Mouse (Mus musculus): Measurements from ENCODE around the gene Lrp5. TPM values are rescaled to one million over a fixed set of nuclear protein-coding genes. Genes with fewer than 3 reads are reported as not detected.

Lrp5 gene
- polyA plus RNA-seq, 1 experiment from 2014 or later = 1.8 TPM

- H3K9me3 ChIP-seq (ENCODE audit: control insufficient read depth, low read length) = no peaks in the 10 kb centered on the region
- peak overlapping the region; percentile 26 for H3K4me3 ChIP-seq (replicated peaks; ENCODE audit: low read length)
- DNase-seq (ENCODE audit: low spot score) (peak; percentile 72), ATAC-seq (ENCODE audit: low FRiP score) (peak; percentile 72; the same call in 1 of the 2 replicates)
- WGBS = 43% methylated on average over 19 of the region's 19 CpGs
- peak overlapping the region; percentile 65 for H3K4me2 ChIP-seq (replicated peaks)
- H3K36me3 ChIP-seq (replicated peaks; ENCODE audit: control insufficient read depth, insufficient read depth) = peaks cover 45% of the 10 kb centered on the region
- no peaks in the 10 kb centered on the region for H3K27me3 ChIP-seq (ENCODE audit: control insufficient read depth, insufficient read depth, low read length)
- peaks cover 7% of the 10 kb centered on the region for H3K4me1 ChIP-seq (replicated peaks; ENCODE audit: control insufficient read depth, insufficient read depth, low read length)
- H3K9ac ChIP-seq = peak overlapping the region; percentile 29; the same call in 1 of the 2 replicates
- H3K27ac ChIP-seq = no peak overlapping the region
These were observed 32.4 kb upstream of the Lrp5 start for GRCm38 (mm10) chr19:3718481-3719361.

DNA sequence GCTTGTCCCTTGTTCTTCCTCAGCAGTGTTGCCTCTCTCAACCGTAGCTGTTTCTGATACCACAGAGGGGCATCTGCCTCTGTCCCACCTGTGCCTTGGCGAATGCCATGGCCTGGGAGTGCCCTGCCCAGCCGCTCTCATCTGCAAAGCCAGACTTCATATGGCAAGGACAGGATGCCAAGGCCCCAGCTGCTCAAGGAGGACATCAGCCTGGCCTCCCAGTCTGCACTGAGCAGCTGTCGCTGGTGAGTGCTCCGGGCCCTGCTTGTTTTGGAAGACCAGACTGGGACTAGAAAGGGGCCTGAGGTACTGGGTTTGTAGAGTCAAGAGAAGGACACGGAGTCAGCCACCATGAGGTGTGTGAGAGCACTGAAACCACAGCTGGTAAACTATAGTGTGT, 28.0 kb upstream of the Lrp5 start:
- Histone ChIP-seq H3K9ac (no peak overlapping the region), H3K9me3 (ENCODE audit: control insufficient read depth, low read length) (no peaks in the 10 kb centered on the region), H3K36me3 (replicated peaks; ENCODE audit: control insufficient read depth, insufficient read depth) (peaks cover 51% of the 10 kb centered on the region), H3K4me1 (replicated peaks; ENCODE audit: control insufficient read depth, insufficient read depth, low read length) (peaks cover 15% of the 10 kb centered on the region), H3K27ac (no peak overlapping the region), H3K4me2 (replicated peaks) (no peak overlapping the region), H3K27me3 (ENCODE audit: control insufficient read depth, insufficient read depth, low read length) (no peaks in the 10 kb centered on the region), H3K4me3 (replicated peaks; ENCODE audit: low read length) (no peak overlapping the region)
- no peak for ATAC-seq (ENCODE audit: low FRiP score)
- 86% methylated on average over 6 of the region's 6 CpGs for WGBS
- DNase-seq (ENCODE audit: low spot score) = no peak

DNA sequence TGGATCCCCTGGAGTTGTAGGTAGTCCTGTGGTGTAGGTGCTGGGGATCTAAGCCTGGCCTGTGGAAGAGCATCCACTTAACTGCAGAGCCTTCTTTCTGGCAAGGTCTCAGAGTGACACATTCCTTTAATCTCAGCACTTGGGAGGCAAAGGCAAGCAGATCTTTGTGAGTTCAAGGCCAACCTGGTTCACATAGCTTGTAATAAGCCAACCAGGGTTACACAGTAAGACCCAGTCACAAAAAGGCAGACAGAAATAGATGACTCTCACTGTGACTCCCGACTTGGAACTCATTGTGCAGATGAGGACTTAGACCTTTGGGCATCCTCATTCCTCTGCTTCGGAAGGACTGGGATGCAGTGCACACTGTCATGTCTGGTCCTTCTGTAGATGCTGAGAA, 24.1 kb upstream of the Lrp5 start:
- Histone ChIP-seq H3K36me3 (replicated peaks; ENCODE audit: control insufficient read depth, insufficient read depth) (peaks cover 18% of the 10 kb centered on the region), H3K27me3 (ENCODE audit: control insufficient read depth, insufficient read depth, low read length) (no peaks in the 10 kb centered on the region), H3K9me3 (ENCODE audit: control insufficient read depth, low read length) (no peaks in the 10 kb centered on the region), H3K27ac (no peak overlapping the region), H3K4me2 (replicated peaks) (no peak overlapping the region), H3K4me3 (replicated peaks; ENCODE audit: low read length) (no peak overlapping the region), H3K4me1 (replicated peaks; ENCODE audit: control insufficient read depth, insufficient read depth, low read length) (peaks cover 25% of the 10 kb centered on the region), H3K9ac (no peak overlapping the region)
- 94% methylated on average over 2 of the region's 2 CpGs for WGBS
- ATAC-seq (ENCODE audit: low FRiP score) (no peak), DNase-seq (ENCODE audit: low spot score) (no peak)

DNA sequence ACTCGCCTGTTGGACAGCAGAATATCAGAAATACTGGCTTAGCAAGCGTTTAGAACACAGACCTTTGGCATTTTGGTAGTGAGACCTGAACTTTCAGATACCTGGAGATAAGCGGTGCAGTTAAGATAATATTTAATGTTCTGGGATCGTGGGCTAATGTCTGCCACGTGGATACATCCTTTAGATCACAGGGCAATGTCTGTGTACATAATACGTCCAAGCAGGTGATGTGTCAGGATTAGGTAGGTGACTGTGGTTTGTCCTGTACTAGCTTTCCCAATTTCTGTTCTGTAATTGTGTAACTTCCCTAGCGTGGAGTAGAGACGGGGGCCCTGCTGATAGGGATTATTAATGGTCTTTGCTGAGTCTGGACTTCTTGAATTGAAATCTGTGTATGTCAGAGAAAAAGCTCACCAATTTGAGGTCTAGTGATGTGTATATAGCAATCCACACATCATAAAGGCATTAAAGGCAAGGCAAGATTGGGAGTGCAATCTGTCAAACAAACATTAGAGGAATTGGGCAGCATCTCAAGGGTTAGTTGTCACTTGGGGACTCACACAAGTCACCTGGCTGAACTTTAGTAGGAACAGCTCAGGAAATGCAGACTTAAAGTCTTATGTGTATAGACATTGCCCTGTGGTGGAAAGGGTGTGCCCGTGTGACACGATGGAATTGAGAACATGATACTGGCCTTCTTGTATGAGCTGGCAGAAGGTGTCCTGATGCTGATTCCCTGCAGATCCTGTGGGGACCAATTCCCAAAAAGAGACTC, 22.8 kb upstream of the Lrp5 start:
- peak overlapping the region; percentile 59 for H3K4me3 ChIP-seq (replicated peaks; ENCODE audit: low read length)
- H3K27me3 ChIP-seq (ENCODE audit: control insufficient read depth, insufficient read depth, low read length) = no peaks in the 10 kb centered on the region
- H3K36me3 ChIP-seq (replicated peaks; ENCODE audit: control insufficient read depth, insufficient read depth) = peaks cover 8% of the 10 kb centered on the region; the same call in 1 of the 2 replicates
- no peak for DNase-seq (ENCODE audit: low spot score)
- H3K4me1 ChIP-seq (replicated peaks; ENCODE audit: control insufficient read depth, insufficient read depth, low read length) = peaks cover 25% of the 10 kb centered on the region
- H3K4me2 ChIP-seq (replicated peaks) = peak overlapping the region; percentile 52
- no peak for ATAC-seq (ENCODE audit: low FRiP score)
- WGBS = 40% methylated on average over 10 of the region's 10 CpGs
- no peak overlapping the region for H3K27ac ChIP-seq
- H3K9ac ChIP-seq = peak overlapping the region; percentile 77
- H3K9me3 ChIP-seq (ENCODE audit: control insufficient read depth, low read length) = no peaks in the 10 kb centered on the region

DNA sequence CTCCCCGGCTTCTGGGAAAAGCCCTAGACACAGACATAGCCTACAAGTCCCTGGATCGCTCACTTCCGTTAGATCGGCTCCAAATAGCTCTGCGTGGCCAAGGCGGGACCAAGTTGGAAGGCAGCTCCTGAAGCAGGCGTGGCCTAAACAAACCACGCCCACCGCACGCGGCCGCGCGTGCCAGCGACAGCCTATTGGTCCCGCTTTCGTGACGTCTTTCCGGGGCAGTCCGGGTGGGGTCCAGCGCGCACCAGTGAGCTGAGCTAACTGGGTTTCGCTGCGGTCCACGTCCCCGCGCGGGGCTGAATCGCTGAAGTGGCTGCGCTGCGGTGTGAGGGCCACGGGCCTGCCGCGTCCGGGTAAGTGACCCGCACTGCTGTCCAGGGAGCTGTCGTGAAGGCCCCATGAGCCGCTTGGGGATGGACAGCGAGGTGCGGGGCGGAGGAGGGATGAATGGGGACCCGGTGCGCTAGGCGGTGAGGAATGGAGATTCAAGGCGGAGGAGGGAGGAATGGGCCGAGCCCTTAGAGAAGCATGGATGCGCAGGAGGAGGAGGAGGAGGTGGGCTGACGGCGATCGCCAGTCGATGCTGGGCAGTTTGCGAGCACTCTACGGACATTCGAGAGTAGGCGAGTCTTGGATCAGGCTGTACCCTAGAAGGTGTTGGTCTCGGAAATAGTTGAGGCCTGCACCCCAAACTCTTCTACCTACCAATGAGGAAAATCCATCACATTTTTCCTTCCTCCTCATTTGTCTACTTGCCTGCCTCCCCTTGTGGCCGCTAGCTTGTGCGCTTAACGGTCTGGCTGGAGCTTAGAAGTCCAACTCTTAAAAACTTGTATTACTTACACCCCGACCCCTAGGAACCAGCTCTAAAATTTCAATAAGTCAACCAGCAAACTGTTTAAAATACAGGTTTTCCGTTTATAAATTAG, 22.0 kb upstream of the Lrp5 start, which contains the start of gene 1810055G02Rik:
Gene 1810055G02Rik (plus strand): TSS at position 216 of the 935 bp plus-strand sequence.
- Histone ChIP-seq H3K36me3 (replicated peaks; ENCODE audit: control insufficient read depth, insufficient read depth) (peaks cover 6% of the 10 kb centered on the region; the same call in 1 of the 2 replicates), H3K9me3 (ENCODE audit: control insufficient read depth, low read length) (no peaks in the 10 kb centered on the region), H3K9ac (peak within 1 kb of the TSS; percentile 77), H3K4me2 (replicated peaks) (peak within 1 kb of the TSS; percentile 52), H3K4me1 (replicated peaks; ENCODE audit: control insufficient read depth, insufficient read depth, low read length) (peaks cover 25% of the 10 kb centered on the region), H3K27me3 (ENCODE audit: control insufficient read depth, insufficient read depth, low read length) (no peaks in the 10 kb centered on the region), H3K27ac (peak within 1 kb of the TSS; percentile 86), H3K4me3 (replicated peaks; ENCODE audit: low read length) (peak within 1 kb of the TSS; percentile 59)
- DNase-seq (ENCODE audit: low spot score) = peak; percentile 98
- WGBS = under 1% methylated on average over 61 of the region's 61 CpGs
- ATAC-seq (ENCODE audit: low FRiP score) = peak; percentile 97

DNA sequence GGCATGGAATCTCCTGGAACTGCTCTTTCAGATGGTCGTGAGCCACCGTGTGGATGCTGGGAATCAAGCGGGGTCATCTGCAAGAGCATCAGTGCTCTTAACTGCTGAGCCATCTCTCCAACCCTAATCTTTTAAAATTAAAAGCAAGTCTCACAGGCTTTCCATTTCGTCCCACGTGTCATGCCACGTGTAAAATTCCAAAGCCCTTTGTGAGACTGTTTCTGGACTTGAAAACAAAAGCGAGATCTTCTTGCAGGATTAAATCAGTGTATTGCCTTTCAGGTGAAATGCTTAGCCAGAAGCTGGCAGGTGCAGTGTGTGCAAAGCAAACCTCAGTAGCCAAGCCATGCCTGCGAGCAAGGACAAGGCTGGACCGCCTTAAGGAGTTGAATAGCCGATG, 21.2 kb upstream of the Lrp5 start:
- no peaks in the 10 kb centered on the region for H3K9me3 ChIP-seq (ENCODE audit: control insufficient read depth, low read length)
- peak overlapping the region; percentile 86; the same call in 1 of the 2 replicates for H3K27ac ChIP-seq
- ATAC-seq (ENCODE audit: low FRiP score) = no peak
- peak overlapping the region; percentile 52 for H3K4me2 ChIP-seq (replicated peaks)
- no peak for DNase-seq (ENCODE audit: low spot score)
- H3K4me1 ChIP-seq (replicated peaks; ENCODE audit: control insufficient read depth, insufficient read depth, low read length) = peaks cover 25% of the 10 kb centered on the region
- peaks cover 6% of the 10 kb centered on the region; the same call in 1 of the 2 replicates for H3K36me3 ChIP-seq (replicated peaks; ENCODE audit: control insufficient read depth, insufficient read depth)
- H3K27me3 ChIP-seq (ENCODE audit: control insufficient read depth, insufficient read depth, low read length) = no peaks in the 10 kb centered on the region
- WGBS = 37% methylated on average over 10 of the region's 10 CpGs
- peak overlapping the region; percentile 59 for H3K4me3 ChIP-seq (replicated peaks; ENCODE audit: low read length)
- peak overlapping the region; percentile 77 for H3K9ac ChIP-seq

GRCm38 (mm10) chr19:3706258-3706657, 19.9 kb upstream of the Lrp5 start:
- Histone ChIP-seq H3K4me2 (replicated peaks) (no peak overlapping the region), H3K36me3 (replicated peaks; ENCODE audit: control insufficient read depth, insufficient read depth) (peaks cover under 1% of the 10 kb centered on the region; the same call in 1 of the 2 replicates), H3K27ac (no peak overlapping the region), H3K27me3 (ENCODE audit: control insufficient read depth, insufficient read depth, low read length) (no peaks in the 10 kb centered on the region), H3K4me3 (replicated peaks; ENCODE audit: low read length) (no peak overlapping the region), H3K4me1 (replicated peaks; ENCODE audit: control insufficient read depth, insufficient read depth, low read length) (peaks cover 25% of the 10 kb centered on the region), H3K9ac (no peak overlapping the region), H3K9me3 (ENCODE audit: control insufficient read depth, low read length) (no peaks in the 10 kb centered on the region)
- DNase-seq (ENCODE audit: low spot score) (no peak), ATAC-seq (ENCODE audit: low FRiP score) (no peak)
- 50% methylated on average over 1 of the region's 1 CpGs for WGBS

DNA sequence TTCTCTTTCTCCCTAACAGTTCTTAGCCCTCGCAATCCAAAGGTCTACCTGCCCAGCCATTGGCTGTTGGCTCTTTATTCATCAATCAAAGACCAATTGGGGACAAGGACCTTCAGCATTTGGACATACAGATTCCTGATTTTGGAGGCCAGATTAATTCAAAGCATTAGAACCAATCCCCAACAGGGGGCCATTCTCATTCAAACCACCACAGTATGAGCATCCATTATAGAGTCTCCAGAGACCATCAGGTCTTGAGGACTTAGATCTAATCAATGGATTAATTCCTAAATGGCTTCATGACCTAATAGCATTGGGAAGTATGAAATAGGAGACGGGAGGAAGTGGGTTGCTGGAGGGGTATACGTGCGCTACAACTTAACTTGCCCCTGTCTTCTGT, 16.1 kb upstream of the Lrp5 start:
- no peak overlapping the region for H3K4me2 ChIP-seq (replicated peaks)
- H3K4me3 ChIP-seq (replicated peaks; ENCODE audit: low read length) = no peak overlapping the region
- H3K36me3 ChIP-seq (replicated peaks; ENCODE audit: control insufficient read depth, insufficient read depth) = no peaks in the 10 kb centered on the region
- H3K4me1 ChIP-seq (replicated peaks; ENCODE audit: control insufficient read depth, insufficient read depth, low read length) = 0 out of 2 replicates have a peak, but pooled peaks cover 3% of the 10 kb centered on the region
- no peak overlapping the region for H3K27ac ChIP-seq
- no peak for ATAC-seq (ENCODE audit: low FRiP score)
- H3K9me3 ChIP-seq (ENCODE audit: control insufficient read depth, low read length) = no peaks in the 10 kb centered on the region
- no peak overlapping the region for H3K9ac ChIP-seq
- 87% methylated on average over 4 of the region's 4 CpGs for WGBS
- no peak for DNase-seq (ENCODE audit: low spot score)
- no peaks in the 10 kb centered on the region for H3K27me3 ChIP-seq (ENCODE audit: control insufficient read depth, insufficient read depth, low read length)
